Mouse (Mus musculus) CD8-positive naive resting alpha-beta T cell, adult 57 days (primary cell): Measurements from ENCODE around the gene Hephl1. TPM values are rescaled to one million over a fixed set of nuclear protein-coding genes. Genes with fewer than 3 reads are reported as not detected.

Source experiments
- total RNA-seq: library from RNA; stranded (reverse); gene quantifications from one replicate; pipeline ENCODE4 v1.2.4, GENCODE M21; 2023

Gene Hephl1
- not detected for total RNA-seq

GRCm38 (mm10) chr9:15112008-15112407, at the start of gene Hephl1:
Gene Hephl1, minus strand, starts transcription at chr9:15112108.

GRCm38 (mm10) chr9:15045084-15045669, 66.7 kb downstream of the Hephl1 start, which contains the start of gene Panx1:
Gene Panx1, minus strand, starts transcription at chr9:15045478.

Other genes starting within 250 kb of the Hephl1 start
- 5.5 TPM for gene Izumo1r, start 208.2 kb downstream of the Hephl1 start, total RNA-seq
- 42.8 TPM for gene Panx1, start 66.6 kb downstream of the Hephl1 start, total RNA-seq
- not detected for gene Vstm5, start 126.9 kb upstream of the Hephl1 start, total RNA-seq
- gene Med17, start 167.8 kb upstream of the Hephl1 start, total RNA-seq, result 56.5 TPM
- 288 TPM for gene Taf1d, start 194.1 kb upstream of the Hephl1 start, total RNA-seq
- 3.2 TPM for gene 4931406C07Rik, start 194.3 kb upstream of the Hephl1 start, total RNA-seq
- 45.1 TPM for gene Cep295, start 245.7 kb upstream of the Hephl1 start, total RNA-seq